In the genomic region with DNA sequence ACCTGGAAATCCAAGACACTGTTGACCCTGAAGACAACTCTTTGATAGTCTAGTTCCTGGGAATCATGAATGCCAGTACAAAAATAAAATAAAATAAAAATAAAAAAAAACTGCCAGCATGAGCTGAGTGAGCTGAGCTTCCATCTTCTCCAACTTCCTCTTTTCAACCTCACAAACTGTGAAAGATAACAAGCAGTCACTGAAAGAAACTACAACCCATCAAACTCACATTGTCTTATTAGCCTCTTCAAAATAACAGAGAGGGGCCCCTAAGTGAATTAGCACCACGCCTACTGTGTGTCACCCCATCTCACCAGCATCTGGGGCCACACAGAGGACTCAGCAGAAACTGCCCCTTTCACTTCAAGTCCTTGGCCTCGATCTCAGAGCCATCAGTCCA, we compare ENCODE assay signal across 14 mouse cellular contexts.
"Had no signal": no experiment of that assay in that cellular context is flagged by ENCODE, and none has a peak within 500 bp of the region (broad histone marks: within the 10 kb centered on the region; RNA-seq: fewer than 3 reads in every experiment).

No protein-coding gene starts in this region.

- H3K36me3 ChIP-seq: midbrain, embryonic 13.5 days; midbrain, embryonic 15.5 days; neural tube, embryonic 12.5 days; stomach, embryonic 15.5 days had no signal

- H3K4me3 ChIP-seq: megakaryocyte, embryonic 14.5 days; midbrain, embryonic 13.5 days; midbrain, embryonic 15.5 days; neural tube, embryonic 12.5 days; stomach, embryonic 15.5 days had no signal

- H3K4me2 ChIP-seq: lung, embryonic 14.5 days; midbrain, embryonic 11.5 days; midbrain, embryonic 13.5 days; midbrain, embryonic 15.5 days; neural tube, embryonic 12.5 days; stomach, embryonic 15.5 days had no signal

- DNase-seq: lung, adult 18-20 months; lung, embryonic 14.5 days; lung, postnatal 10 days; lung, postnatal 4 days; right cerebral cortex, postnatal 14 days; thymus, adult 2 months; thymus, postnatal 36 days had no signal

- H3K27me3 ChIP-seq: megakaryocyte, embryonic 14.5 days; midbrain, embryonic 13.5 days; midbrain, embryonic 15.5 days; neural tube, embryonic 12.5 days; stomach, embryonic 15.5 days had no signal

- H3K27ac ChIP-seq: midbrain, embryonic 13.5 days; midbrain, embryonic 15.5 days; neural tube, embryonic 12.5 days; stomach, embryonic 15.5 days; stomach, postnatal 0 days had no signal

- H3K4me1 ChIP-seq: megakaryocyte, embryonic 14.5 days; midbrain, embryonic 13.5 days; midbrain, embryonic 15.5 days; neural tube, embryonic 12.5 days; stomach, embryonic 15.5 days had no signal

- ATAC-seq: midbrain, embryonic 13.5 days; midbrain, embryonic 15.5 days had no signal

- H3K9ac ChIP-seq: lung, embryonic 14.5 days; midbrain, embryonic 13.5 days; midbrain, embryonic 15.5 days; neural tube, embryonic 12.5 days; stomach, embryonic 15.5 days had no signal

- H3K9me3 ChIP-seq: midbrain, embryonic 13.5 days; midbrain, embryonic 15.5 days; neural tube, embryonic 12.5 days; stomach, embryonic 15.5 days had no signal
